Mouse (Mus musculus) hindbrain, embryonic 16.5 days (tissue): Measurements from ENCODE around the gene 1700029I15Rik. TPM values are rescaled to one million over a fixed set of nuclear protein-coding genes. Genes with fewer than 3 reads are reported as not detected.

Experiments
- ATAC-seq: fragments of 200-750 bp; cut with Nextera tagmentation; 2 replicates; pipeline ENCODE4 v1.8.0; 2017; ENCODE audit warnings: moderate TSS enrichment, moderate library complexity
- H3K27ac ChIP-seq: fragments of 300-500 bp; sonication (generic); 2 replicates; pipeline ENCODE4 v1.5.1; 2014; ENCODE audit warnings: low read depth, mild to moderate bottlenecking, control low read depth, low read length, moderate library complexity
- H3K27me3 ChIP-seq: fragments of 300-500 bp; sonication (generic); replicated peaks from 2 replicates; pipeline ENCODE4 v1.6.1; 2014; ENCODE audit warnings: low read length; ENCODE audit not compliant: control insufficient read depth, insufficient read depth
- H3K36me3 ChIP-seq: fragments of 300-500 bp; sonication (generic); 2 replicates; pipeline ENCODE4 v1.6.1; 2014; ENCODE audit warnings: mild to moderate bottlenecking, low read length, moderate library complexity, mixed read lengths; ENCODE audit not compliant: control insufficient read depth, insufficient read depth
- H3K4me1 ChIP-seq: fragments of 300-500 bp; sonication (generic); 2 replicates; pipeline ENCODE4 v1.6.1; 2014; ENCODE audit warnings: low read depth, low read length; ENCODE audit not compliant: control insufficient read depth, insufficient read depth
- H3K4me2 ChIP-seq: fragments of 300-500 bp; sonication (generic); 2 replicates; pipeline ENCODE4 v1.6.1; 2014; ENCODE audit warnings: mild to moderate bottlenecking, low read length, control low read depth, moderate library complexity
- H3K4me3 ChIP-seq: fragments of 300-500 bp; sonication (generic); 2 replicates; pipeline ENCODE4 v1.5.1; 2014; ENCODE audit warnings: mild to moderate bottlenecking, low read length, control low read depth, moderate library complexity
- H3K9ac ChIP-seq: fragments of 300-500 bp; sonication (generic); 2 replicates; pipeline ENCODE4 v1.6.1; 2014; ENCODE audit warnings: low read depth, mild to moderate bottlenecking, control low read depth, low read length, moderate library complexity
- H3K9me3 ChIP-seq: fragments of 300-500 bp; sonication (generic); 2 replicates; pipeline ENCODE4 v1.6.1; 2014; ENCODE audit warnings: mild to moderate bottlenecking, low read length, moderate library complexity; ENCODE audit not compliant: control insufficient read depth
- WGBS: fragments of 180-500 bp; shearing (Covaris S2); extraction: QIAGEN DNeasy Blood & Tissue Kit; methylation state at CpG from one replicate; pipeline ENCODE4 v1.1.7; 2014; 5-methylcytosine and 5-hydroxymethylcytosine counted together
- polyA plus RNA-seq: library from polyadenylated mRNA; unstranded; fragments of >200 nt; fragmentation: Nextera tagmentation; extraction: Ambion mirVana; gene quantifications from 2 replicates; pipeline ENCODE4 v1.2.1, GENCODE M21; 2015

1700029I15Rik gene
- polyA plus RNA-seq, 1 experiment from 2014 or later, result 7.7 TPM

- H3K27ac ChIP-seq, result no peak overlapping the region
- WGBS, result 7% methylated on average over 10 of the region's 10 CpGs
- no peak overlapping the region for H3K9ac ChIP-seq
- no peaks in the 10 kb centered on the region for H3K36me3 ChIP-seq
- H3K27me3 ChIP-seq, result peaks cover 10% of the 10 kb centered on the region
- no peak overlapping the region for H3K4me2 ChIP-seq
- H3K4me1 ChIP-seq, result peaks cover 38% of the 10 kb centered on the region
- H3K9me3 ChIP-seq, result no peaks in the 10 kb centered on the region
- no peak for ATAC-seq
- no peak overlapping the region for H3K4me3 ChIP-seq
These were observed 10.2 kb upstream of the 1700029I15Rik start for GRCm38 (mm10) chr2:92371971-92372690.

GRCm38 (mm10) chr2:92372767-92373436, 9.4 kb upstream of the 1700029I15Rik start:
- peaks cover 10% of the 10 kb centered on the region for H3K27me3 ChIP-seq
- no peak overlapping the region for H3K4me2 ChIP-seq
- no peaks in the 10 kb centered on the region for H3K36me3 ChIP-seq
- H3K9ac ChIP-seq, result no peak overlapping the region
- 47% methylated on average over 9 of the region's 9 CpGs for WGBS
- no peak overlapping the region for H3K27ac ChIP-seq
- ATAC-seq, result no peak
- peaks cover 38% of the 10 kb centered on the region for H3K4me1 ChIP-seq
- no peak overlapping the region for H3K4me3 ChIP-seq
- no peaks in the 10 kb centered on the region for H3K9me3 ChIP-seq

DNA sequence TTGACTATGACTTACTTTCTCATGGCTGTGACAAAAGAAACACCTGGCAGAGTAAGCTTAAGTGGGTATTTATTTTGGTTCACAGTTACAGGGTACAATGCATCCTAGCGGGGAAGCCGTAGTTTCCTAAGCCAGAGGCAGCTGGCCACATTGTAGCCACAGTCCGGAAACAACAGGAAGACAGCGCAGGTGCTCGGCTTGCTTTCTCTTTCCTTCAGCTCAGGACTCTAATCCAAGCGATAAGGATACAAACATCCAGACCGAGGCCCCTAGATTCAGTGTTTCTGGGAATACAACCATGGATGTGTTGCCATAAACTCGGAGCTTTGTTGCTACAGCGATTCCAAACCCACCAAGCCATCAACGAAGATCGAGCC, 8.9 kb upstream of the 1700029I15Rik start:
- H3K9me3 ChIP-seq, result no peaks in the 10 kb centered on the region
- H3K4me1 ChIP-seq, result peaks cover 38% of the 10 kb centered on the region
- H3K27me3 ChIP-seq, result peaks cover 10% of the 10 kb centered on the region
- H3K4me3 ChIP-seq, result no peak overlapping the region
- no peak overlapping the region for H3K4me2 ChIP-seq
- no peak overlapping the region for H3K27ac ChIP-seq
- H3K9ac ChIP-seq, result no peak overlapping the region
- 78% methylated on average over 11 of the region's 11 CpGs for WGBS
- peaks cover 2% of the 10 kb centered on the region for H3K36me3 ChIP-seq
- ATAC-seq, result no peak

GRCm38 (mm10) chr2:92374514-92374913, 7.8 kb upstream of the 1700029I15Rik start, which contains the start of the genes Pex16 and Large2:
Pex16 (plus strand) TSS chr2:92374676.
Large2 (minus strand) TSS chr2:92374869.
- H3K27ac ChIP-seq, result peak within 1 kb of the TSS; percentile 80
- H3K4me1 ChIP-seq, result peaks cover 38% of the 10 kb centered on the region
- peak within 1 kb of the TSS; percentile 74 for H3K9ac ChIP-seq
- H3K27me3 ChIP-seq, result peaks cover 10% of the 10 kb centered on the region
- no peaks in the 10 kb centered on the region for H3K9me3 ChIP-seq
- peak within 1 kb of the TSS; percentile 77 for H3K4me3 ChIP-seq
- peak within 1 kb of the TSS; percentile 69 for H3K4me2 ChIP-seq
- WGBS, result 4% methylated on average over 16 of the region's 16 CpGs
- peaks cover 11% of the 10 kb centered on the region for H3K36me3 ChIP-seq
- peak; percentile 17; the same call in 1 of the 2 replicates for ATAC-seq

GRCm38 (mm10) chr2:92375099-92375623, 7.2 kb upstream of the 1700029I15Rik start:
- Histone ChIP-seq H3K27me3 (peaks cover 4% of the 10 kb centered on the region; the same call in 1 of the 2 replicates), H3K4me1 (peaks cover 38% of the 10 kb centered on the region)

DNA sequence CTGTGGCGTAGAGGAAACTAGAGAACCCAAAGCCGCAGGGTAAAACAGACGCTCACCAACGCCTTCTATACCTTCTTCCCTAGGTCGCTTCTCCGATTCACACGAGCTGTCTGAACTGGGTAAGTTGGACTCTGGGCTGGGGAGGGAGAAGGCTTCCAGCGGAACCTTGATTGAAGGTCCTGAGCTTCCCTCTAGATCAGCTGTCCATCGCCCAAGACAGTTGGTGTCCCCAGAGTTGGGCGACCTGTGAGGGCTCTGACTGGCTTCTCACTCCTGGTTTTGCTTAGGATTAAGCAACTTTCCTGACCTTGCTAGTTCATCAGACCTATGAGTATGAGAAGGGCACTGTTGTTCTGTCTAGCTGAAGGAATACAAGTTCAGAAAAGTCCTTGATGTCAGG, 6.5 kb upstream of the 1700029I15Rik start:
- ATAC-seq, result no peak
- WGBS, result 17% methylated on average over 10 of the region's 10 CpGs

More at GRCm38 (mm10) chr2:92375099-92375623, 7.2 kb upstream of the 1700029I15Rik start:
- H3K27ac ChIP-seq, result peak overlapping the region; percentile 80
- WGBS, result under 1% methylated on average over 28 of the region's 29 CpGs
- peaks cover 11% of the 10 kb centered on the region for H3K36me3 ChIP-seq
- ATAC-seq, result peak; percentile 96
- peak overlapping the region; percentile 74 for H3K9ac ChIP-seq
- H3K4me3 ChIP-seq, result peak overlapping the region; percentile 77
- H3K9me3 ChIP-seq, result no peaks in the 10 kb centered on the region
- H3K4me2 ChIP-seq, result peak overlapping the region; percentile 69

DNA sequence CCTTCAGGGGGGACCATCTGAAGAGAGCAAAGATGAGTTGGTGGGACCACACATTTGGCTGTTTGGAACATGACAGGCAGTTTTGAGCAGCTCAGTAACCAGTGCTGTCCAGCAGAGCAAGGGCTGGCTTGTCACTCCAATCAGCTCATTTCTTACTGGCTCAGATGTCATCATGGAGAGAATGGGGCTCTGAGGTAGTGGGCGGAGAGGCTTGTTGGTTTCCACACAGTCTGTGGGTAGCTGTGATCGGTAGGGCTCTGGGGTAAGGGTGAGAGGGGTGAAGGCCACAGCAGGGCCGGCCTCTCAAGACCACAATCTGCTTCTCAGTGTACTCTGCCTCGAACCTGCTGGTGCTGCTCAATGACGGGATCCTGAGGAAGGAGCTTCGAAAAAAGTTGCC, 6.0 kb upstream of the 1700029I15Rik start:
- no peak overlapping the region for H3K27ac ChIP-seq
- peak overlapping the region; percentile 77 for H3K4me3 ChIP-seq
- no peaks in the 10 kb centered on the region for H3K27me3 ChIP-seq
- ATAC-seq, result no peak
- peaks cover 29% of the 10 kb centered on the region for H3K4me1 ChIP-seq
- 88% methylated on average over 6 of the region's 6 CpGs for WGBS
- H3K4me2 ChIP-seq, result peak overlapping the region; percentile 69
- no peaks in the 10 kb centered on the region for H3K9me3 ChIP-seq
- H3K9ac ChIP-seq, result peak overlapping the region; percentile 74; the same call in 1 of the 2 replicates
- peaks cover 13% of the 10 kb centered on the region for H3K36me3 ChIP-seq

More for the DNA sequence above, 6.5 kb upstream of the 1700029I15Rik start:
- peaks cover 33% of the 10 kb centered on the region for H3K4me1 ChIP-seq
- 0 out of 2 replicates have a peak, but pooled peaks cover 2% of the 10 kb centered on the region for H3K27me3 ChIP-seq
- H3K36me3 ChIP-seq, result peaks cover 13% of the 10 kb centered on the region
- H3K9me3 ChIP-seq, result no peaks in the 10 kb centered on the region
- H3K9ac ChIP-seq, result peak overlapping the region; percentile 74
- H3K27ac ChIP-seq, result peak overlapping the region; percentile 80
- peak overlapping the region; percentile 69 for H3K4me2 ChIP-seq
- peak overlapping the region; percentile 77 for H3K4me3 ChIP-seq

DNA sequence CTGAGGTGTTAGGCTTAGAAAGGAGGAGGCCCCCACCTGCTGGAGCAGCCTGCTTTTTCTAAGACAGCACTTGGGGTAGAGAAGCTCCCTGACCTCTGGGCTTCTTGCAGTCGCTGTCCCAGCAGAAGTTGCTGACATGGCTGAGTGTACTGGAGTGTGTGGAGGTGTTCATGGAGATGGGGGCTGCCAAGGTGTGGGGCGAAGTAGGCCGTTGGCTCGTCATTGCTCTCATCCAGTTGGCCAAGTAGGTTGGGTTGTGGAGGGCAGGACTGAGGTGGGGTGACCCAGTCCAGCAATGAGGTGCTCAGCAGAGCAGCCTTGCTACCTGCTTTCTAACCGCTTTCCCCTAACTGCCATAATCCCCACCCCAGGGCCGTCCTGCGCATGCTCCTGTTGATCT, 5.0 kb upstream of the 1700029I15Rik start:
- Histone ChIP-seq H3K9me3 (no peaks in the 10 kb centered on the region), H3K36me3 (peaks cover 24% of the 10 kb centered on the region), H3K4me2 (no peak overlapping the region), H3K4me3 (no peak overlapping the region), H3K4me1 (peaks cover 23% of the 10 kb centered on the region), H3K9ac (no peak overlapping the region), H3K27ac (no peak overlapping the region), H3K27me3 (no peaks in the 10 kb centered on the region)
- WGBS, result 86% methylated on average over 7 of the region's 7 CpGs
- ATAC-seq, result no peak
